Mouse (Mus musculus): ENCODE results near the gene Gdf5. TPM values are rescaled to one million over a fixed set of nuclear protein-coding genes. Genes with fewer than 3 reads are reported as not detected.
A peak's percentile ranks its signal among the peaks of the same experiment; 100 is the strongest.
"Not testable (repeated sequence)": the region's sequence is repeated elsewhere in the genome, so short reads cannot be mapped to it uniquely, and the experiment has no call there.

Gdf5 gene
- total RNA-seq, 1 experiment from 2014 or later, result not detected

DNA sequence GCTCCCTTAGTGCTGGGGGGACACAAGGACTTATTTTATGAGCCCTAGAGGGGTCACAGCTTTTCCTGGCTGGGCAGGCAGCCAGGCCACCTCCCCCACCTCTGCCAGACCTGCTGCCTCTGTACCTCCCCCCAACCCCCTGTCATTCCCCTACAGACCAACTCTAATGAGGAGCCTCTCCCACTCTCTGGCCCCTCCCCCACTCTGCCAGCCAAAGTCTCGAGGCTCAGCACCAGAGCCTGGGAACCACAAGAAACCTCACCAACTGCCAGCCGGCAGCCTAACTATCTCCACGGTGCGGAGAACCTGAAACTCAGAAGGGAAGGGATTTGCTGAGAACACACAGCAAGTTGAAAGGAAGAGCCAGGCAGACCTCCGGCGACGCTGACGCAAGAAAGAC, 1.7 kb downstream of the Gdf5 start:
- no peak for ATAC-seq (replicated peaks; ENCODE audit: low read depth, poor library complexity, severe bottlenecking)

DNA sequence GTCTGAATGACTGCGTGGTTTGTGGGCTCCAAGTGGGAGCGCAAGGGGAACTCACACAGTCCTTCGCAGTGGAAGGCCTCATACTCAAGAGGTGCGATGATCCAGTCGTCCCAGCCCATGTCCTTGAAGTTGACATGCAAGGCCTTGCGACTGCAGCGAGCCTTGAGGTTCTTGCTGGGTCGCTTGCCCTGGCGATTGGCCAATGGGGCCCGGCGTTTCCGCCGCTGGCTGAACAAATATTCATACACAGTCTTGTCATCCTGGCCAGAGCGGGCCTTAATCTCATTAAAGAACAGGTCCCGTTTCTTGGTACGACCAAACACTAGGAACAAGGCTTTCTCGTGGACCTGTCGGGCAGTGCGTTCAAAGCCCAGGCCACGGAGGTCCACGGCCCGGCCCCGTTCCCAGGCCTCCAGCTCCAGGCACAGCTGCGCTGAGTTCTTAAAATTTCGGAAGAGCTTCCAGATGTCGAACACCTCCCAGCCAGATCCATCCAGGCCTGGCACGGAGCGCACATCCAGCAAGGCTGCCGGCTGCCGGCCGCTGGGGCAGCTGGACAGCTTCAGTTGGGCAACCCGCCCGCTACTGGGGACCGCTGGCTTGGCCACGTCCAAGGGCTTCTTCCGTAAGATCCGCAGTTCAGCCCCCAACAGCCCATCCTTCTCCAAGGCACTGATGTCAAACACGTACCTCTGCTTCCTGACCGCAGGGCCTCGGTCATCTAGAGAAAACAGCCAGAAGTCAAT, 3.3 kb downstream of the Gdf5 start:
- no peak for ATAC-seq (replicated peaks; ENCODE audit: low read depth, poor library complexity, severe bottlenecking)

DNA sequence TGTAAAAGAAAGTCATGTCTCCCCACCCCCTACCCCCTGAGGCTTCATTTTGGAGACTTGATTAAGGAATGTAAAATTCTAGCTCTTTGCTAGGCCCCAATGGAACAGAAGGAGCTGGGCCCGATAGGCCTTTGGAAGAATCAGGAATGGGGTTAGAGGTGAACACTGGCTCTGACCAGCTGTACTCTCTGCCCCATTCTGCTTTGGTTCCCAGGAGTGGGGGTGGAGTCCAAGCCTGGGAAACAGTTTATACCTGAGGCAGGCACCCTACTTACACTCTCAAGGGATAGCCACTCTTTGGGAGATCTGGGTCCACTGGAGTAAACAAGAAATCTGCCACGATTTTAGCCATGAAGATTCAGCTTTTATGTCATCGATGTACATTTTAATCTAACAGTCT, 4.5 kb downstream of the Gdf5 start, which contains the start of gene Gm15557:
Gene Gm15557, plus strand, starts transcription at position 48 of the 400 bp plus-strand sequence.
- no peak for ATAC-seq (replicated peaks; ENCODE audit: low read depth, poor library complexity, severe bottlenecking)

DNA sequence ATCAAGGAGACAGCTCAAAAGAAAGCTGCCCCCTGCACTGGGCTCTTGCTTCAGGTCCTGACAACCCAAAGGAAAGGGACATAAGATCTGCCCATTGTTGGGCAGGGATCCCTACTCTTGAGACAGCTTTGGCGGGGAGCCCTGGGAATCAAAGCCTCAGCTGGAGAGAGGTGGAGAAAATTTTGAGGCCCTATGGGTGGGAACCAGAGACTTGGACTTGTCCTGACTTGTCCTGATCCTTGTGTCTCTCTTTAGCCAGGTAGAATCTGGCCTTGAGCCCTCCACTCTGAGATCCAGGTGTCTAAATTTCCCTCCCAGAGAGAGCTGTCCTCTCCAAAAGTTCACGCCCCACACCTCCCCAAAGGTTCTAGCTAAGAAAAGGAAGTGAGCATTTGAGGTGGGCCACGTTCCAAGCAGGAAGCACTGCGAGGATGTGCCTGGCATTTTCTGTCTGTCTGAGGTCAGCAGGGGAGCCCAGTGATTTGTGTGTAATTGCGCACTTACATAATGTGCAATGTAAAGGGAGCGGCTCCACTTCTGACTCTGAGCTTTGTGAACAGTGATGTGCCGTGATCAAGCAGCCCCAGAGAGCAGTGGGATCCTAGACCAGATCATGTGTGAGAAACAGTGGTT, 5.2 kb downstream of the Gdf5 start:
- ATAC-seq (replicated peaks; ENCODE audit: low read depth, poor library complexity, severe bottlenecking), result peak; percentile 82

DNA sequence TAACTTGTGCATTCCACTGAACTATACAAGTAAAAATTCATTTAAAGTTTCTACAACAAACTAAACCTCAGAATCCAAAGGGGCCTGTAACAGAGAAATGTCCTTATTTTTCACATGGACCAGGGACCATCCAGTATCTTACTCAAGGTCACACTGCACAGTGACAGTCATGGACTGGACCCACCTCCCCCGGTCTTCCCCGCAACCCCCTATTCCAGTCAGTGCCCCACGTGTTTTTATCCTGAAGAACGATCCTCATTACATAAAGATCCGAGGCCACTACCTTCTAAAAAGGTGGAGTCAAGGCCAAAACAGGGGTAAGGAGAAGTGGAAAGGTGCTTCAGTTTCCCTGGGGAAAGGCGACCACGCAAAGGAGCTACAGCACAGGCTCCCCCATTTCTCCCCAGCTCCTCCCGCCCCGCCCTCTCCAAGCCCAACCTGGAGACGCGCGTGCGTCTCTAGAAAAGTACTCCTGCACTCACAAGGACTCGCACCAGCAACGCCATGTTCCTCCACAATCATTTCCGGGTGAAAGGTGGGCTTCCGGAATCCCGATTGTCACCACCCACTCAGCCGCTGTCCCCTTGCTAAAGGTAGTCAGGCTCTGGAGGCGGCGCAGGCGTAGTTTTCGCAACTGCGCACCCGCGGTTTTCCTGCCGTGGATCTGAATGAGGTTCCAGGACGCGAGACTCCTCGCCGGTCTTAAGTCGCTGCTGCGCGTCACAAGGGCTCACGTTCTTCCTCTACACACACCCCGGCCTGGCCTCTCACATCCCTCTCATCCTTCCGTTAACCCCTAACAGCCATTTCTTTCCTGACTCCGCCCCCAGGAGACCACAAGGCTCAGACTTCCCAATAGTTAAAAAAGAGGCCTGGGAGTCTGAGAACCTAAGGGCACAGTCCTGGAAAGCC, 15.4 kb downstream of the Gdf5 start, which contains the start of gene Uqcc1:
Gene Uqcc1, minus strand, starts transcription at position 780 of the 912 bp plus-strand sequence.
- peak; percentile 97 for ATAC-seq (replicated peaks; ENCODE audit: low read depth, poor library complexity, severe bottlenecking)

DNA sequence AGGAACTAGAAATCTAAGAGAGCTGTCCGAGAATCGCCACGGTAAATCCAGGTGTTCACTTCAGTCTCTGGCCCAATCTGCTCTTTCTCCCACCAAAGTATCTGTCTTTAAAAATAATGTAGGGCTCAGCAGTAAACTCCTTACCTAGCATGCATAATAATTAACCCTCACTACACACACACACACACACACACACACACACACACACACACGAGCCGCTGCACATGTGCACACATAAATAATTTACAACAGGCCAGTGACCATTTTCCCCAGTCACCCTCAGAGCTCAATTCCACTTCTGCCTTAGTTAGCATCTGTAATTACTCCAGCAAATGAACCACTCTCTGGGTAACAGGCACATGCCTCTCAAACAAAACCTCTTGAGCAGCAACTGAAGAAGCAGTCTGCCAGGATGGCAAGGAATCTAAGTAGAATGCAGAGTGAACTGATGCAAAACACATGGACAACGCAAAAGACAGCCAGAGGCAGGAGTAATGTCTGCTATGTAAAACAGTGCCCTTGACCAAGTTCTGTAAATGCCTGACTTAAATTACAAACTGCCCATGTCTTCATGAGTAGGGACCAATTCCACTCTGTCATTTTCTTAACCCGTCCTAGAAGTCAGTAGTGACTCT, 16.3 kb downstream of the Gdf5 start:
- ATAC-seq (replicated peaks; ENCODE audit: low read depth, poor library complexity, severe bottlenecking), result no peak

DNA sequence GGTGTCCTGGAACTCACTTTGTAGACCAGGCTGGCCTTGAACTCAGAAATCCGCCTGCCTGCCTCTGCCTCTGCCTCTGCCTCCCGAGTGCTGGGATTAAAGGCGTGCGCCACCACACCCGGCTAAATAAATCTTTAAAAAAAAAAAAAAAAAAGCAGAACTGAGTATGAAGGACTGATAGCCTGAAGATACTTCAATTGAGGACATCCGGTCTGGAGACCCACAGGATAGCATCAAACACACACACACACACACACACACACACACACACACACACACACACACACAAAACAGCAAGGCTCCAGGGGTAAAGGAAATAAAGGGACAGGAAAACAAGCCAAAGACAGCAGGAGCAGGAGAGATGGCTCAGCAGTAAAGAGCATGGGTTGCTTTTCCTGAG, 20.0 kb downstream of the Gdf5 start:
- not testable (repeated sequence) for ATAC-seq (replicated peaks; ENCODE audit: low read depth, poor library complexity, severe bottlenecking)

DNA sequence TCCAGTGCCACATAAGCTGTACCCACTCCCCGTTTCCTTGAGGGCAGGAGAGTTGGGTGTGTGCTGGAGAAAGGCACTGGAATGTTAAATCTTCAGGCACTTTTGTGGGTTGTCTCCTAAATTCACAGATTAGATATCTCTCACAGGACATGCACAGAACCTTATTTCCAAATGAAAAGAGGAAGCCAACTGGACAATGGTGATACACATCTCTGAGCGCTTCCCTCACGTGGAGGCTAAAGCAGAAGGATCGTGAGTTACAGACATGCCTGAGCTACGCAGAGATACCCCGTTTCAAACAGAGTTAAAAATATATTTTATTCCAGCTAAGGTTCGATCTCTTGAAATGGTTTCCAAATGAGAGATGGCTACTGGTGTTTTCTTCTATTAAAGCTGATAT, 22.0 kb downstream of the Gdf5 start:
- ATAC-seq (replicated peaks; ENCODE audit: low read depth, poor library complexity, severe bottlenecking), result no peak; the same call in 1 of the 2 replicates

DNA sequence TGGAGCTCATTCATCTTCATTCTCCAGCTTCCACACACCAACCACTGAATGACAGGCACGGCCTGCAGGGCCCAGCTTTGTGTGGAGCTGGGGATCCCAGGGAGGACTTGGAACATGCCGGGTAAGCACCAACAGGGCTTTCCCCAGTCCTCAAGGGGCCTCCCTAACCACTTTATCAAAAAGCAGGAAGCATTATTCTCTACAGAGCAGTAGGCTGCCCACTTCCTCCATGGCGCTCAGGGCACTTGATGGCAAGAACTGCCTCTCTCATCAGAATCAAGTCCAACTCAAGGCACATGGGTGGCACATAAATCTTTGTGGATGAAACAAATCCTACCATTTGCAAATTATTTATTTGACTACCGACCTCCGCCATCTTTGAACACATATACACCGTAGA, 30.5 kb downstream of the Gdf5 start:
- peak; percentile 65 for ATAC-seq (replicated peaks; ENCODE audit: low read depth, poor library complexity, severe bottlenecking)

DNA sequence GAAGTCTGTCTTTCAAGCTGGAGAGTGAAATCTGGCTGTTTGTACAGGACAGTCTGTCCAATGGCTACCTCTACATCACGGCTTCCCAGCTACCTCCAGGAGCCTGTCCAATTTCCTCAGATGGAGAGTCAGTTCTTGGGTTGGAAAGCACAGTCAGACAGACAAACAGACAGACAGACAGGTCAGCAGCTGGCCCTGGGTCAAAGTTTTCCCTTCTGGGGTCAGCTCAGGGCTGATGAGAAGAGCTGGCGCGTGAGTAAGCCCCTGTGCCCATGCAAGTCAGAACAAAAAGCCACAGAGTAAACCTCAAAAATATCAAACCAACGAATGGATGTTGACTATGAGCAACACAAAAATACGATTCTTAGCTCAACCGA, 41.5 kb downstream of the Gdf5 start:
- ATAC-seq (replicated peaks; ENCODE audit: low read depth, poor library complexity, severe bottlenecking), result no peak

DNA sequence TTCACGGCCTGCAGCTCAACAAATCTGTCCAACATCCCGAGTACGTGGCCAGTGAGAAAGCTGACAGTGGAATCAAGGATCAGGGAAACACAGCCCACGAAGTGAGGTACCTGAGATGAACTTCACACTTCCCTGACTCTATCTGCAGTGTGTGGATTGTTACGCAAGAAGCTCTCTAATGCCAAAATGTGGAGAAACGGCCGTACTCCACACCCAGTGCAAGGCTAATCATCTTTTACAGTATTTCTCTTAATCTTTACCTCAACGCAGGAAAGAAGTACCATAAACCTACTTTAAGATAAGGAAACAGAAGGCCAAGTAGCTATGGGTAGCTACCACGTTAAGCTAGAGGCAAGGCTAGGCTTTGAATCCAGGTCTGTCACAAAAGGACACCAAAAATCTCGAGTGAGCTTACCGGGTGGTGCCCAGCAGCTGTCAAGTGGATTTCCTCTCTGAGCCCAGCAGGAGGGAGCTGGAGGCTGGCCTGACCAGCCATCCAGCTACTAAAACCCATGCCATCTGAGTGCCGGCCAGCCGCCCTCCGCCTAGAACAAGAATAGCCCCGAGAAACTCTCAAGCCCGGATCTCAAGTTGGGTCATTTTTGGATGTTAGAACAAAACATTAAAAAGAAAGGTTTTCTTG, 42.1 kb downstream of the Gdf5 start:
- ATAC-seq (replicated peaks; ENCODE audit: low read depth, poor library complexity, severe bottlenecking), result no peak; the same call in 1 of the 2 replicates

DNA sequence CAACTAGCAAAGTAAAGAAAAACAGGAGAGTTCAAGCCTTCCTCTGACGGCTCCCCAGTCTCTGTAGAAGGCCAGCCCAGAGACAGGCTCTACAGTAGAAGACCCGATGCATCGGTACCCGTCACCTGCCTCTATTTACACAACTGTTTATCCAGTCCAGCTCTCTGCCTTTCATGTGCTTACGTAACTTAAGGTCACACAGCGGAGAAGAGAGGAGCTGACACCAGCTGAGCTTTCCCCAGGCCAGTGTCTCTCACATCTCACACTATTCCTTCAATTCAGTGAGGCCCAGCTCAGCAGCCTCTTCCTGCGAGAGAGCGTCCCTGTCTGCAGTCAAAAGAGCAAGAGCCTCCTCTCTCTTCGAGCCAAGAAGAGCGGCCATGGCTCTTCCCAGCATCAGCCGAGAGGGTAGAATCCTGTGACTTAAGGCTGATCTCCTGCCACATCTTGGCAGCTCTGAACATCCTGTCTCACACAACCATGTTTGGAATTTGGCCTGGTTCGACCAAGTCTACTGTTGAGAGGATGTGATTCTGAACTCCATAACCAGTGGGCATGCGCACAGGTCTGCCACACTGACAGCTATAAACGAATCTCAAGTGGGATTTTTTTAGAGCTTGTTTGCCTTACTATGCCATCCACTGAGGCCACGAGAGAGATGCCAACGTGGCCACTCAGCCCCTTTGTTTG, 50.0 kb downstream of the Gdf5 start:
- no peak for ATAC-seq (replicated peaks; ENCODE audit: low read depth, poor library complexity, severe bottlenecking)

DNA sequence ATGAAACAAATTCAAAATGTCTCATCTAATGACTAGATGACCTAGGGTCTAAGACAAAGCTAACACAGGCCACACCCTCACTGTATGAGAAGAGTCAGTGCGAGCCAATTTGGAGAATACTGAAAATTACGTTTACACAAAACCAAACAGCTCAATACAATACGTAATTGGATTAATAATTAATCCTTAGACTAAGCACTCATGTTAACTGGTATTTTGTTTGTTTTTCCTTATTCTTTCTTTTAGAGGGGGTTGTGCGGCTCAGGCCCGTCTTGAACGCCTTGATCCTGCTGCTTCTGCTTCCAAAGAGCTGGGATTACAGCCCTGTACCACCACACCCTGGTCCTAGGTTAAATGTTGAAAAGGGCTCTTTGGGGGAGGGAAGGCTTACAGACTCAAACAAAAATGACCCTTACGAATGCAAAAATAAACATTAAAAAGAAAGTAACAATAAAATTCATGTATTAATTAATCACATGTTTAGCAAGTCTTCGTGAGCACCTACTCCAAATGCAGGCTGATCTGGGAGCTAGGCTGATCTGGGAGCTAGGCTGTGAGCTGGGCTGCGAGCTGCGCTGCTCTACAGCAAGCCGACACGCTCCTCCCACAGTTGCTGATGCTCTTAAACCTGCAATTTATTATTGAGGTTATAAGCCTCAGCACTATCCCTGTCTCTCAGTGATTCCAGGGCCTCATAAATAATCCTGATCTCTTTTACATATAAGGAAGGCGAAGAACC, 50.7 kb downstream of the Gdf5 start:
- no peak for ATAC-seq (replicated peaks; ENCODE audit: low read depth, poor library complexity, severe bottlenecking)

Other genes with a start within 250 kb of the Gdf5 start
- gene Edem2, start 215.9 kb downstream of the Gdf5 start, total RNA-seq (2017), result 27.8 and 36.5 TPM in 2 replicates
- not detected in 2 replicates for gene Gm17581, start 209.5 kb downstream of the Gdf5 start, total RNA-seq (2017)
- 0.39 and 3.4 TPM in 2 replicates for gene Procr, start 194.2 kb downstream of the Gdf5 start, total RNA-seq (2017)
- 0.32 TPM in 1 of 2 replicates, not detected in the other for gene Mmp24, start 170.0 kb downstream of the Gdf5 start, total RNA-seq (2017)
- 12.5 and 15.3 TPM in 2 replicates for gene BC029722, start 125.9 kb downstream of the Gdf5 start, total RNA-seq (2017)
- gene Eif6, start 118.4 kb downstream of the Gdf5 start, total RNA-seq (2017), result 49.4 and 83.3 TPM in 2 replicates
- not detected in 2 replicates for gene Fam83c, start 110.5 kb downstream of the Gdf5 start, total RNA-seq (2017)
- 58.5 and 105 TPM in 2 replicates for gene Uqcc1, start 15.1 kb downstream of the Gdf5 start, total RNA-seq (2017)
- gene Gm15557, start 4.6 kb downstream of the Gdf5 start, total RNA-seq (2017), result not detected in 2 replicates
- gene Cep250, start 11.1 kb upstream of the Gdf5 start, total RNA-seq (2017), result 36.6 and 46.4 TPM in 2 replicates
- 4.3 TPM in 1 of 2 replicates, not detected in the other for gene 6430550D23Rik, start 62.6 kb upstream of the Gdf5 start, total RNA-seq (2017)
- gene Ergic3, start 62.7 kb upstream of the Gdf5 start, total RNA-seq (2017), result 55.3 and 84.7 TPM in 2 replicates
- gene Fer1l4, start 107.6 kb upstream of the Gdf5 start, total RNA-seq (2017), result not detected in 2 replicates
- gene Spag4, start 119.8 kb upstream of the Gdf5 start, total RNA-seq (2017), result 2.4 and 2.6 TPM in 2 replicates
- gene Cpne1, start 166.6 kb upstream of the Gdf5 start, total RNA-seq (2017), result 19.7 and 22.7 TPM in 2 replicates
- 41.2 and 51.7 TPM in 2 replicates for gene Rbm12, start 166.6 kb upstream of the Gdf5 start, total RNA-seq (2017)
- 32.1 and 33.0 TPM in 2 replicates for gene Gm28036, start 181.7 kb upstream of the Gdf5 start, total RNA-seq (2017)
- 15.8 and 28.5 TPM in 2 replicates for gene Romo1, start 198.7 kb upstream of the Gdf5 start, total RNA-seq (2017)
- gene Nfs1, start 198.8 kb upstream of the Gdf5 start, total RNA-seq (2017), result 43.2 and 47.0 TPM in 2 replicates
- 689 and 779 TPM in 2 replicates for gene Rbm39, start 234.9 kb upstream of the Gdf5 start, total RNA-seq (2017)